Mouse (Mus musculus) heart, postnatal 0 days (tissue): ENCODE results near the gene Phf13.

Experiments used
- CTCF ChIP-seq: IDR thresholded peaks from 2 replicates; pipeline ENCODE4 v1.5.1; 2016; ENCODE audit warnings: antibody characterized with exemption, control low read depth, low read depth
- EP300 ChIP-seq: IDR thresholded peaks from 2 replicates; pipeline ENCODE4 v1.6.1; 2016; ENCODE audit warnings: antibody characterized with exemption, low read depth

GRCm38 (mm10) chr4:152010091-152010706, 14.1 kb upstream of the Phf13 start:
- TF ChIP-seq CTCF (no peak), EP300 (peak; percentile 65)
